Mouse (Mus musculus) lung, adult 2 months (tissue): ENCODE results near the gene Lgmn. TPM values are rescaled to one million over a fixed set of nuclear protein-coding genes. Genes with fewer than 3 reads are reported as not detected.

Experiments used
- DNase-seq: peaks from one replicate; pipeline ENCODE4 v3.0.0; 2022
- H3K4me1 ChIP-seq: fragments of 200-500 bp; 2 replicates; pipeline ENCODE4 v1.6.1; 2011; ENCODE audit warnings: low read length; ENCODE audit not compliant: control insufficient read depth, insufficient read depth
- H3K4me3 ChIP-seq: fragments of 200-500 bp; replicated peaks from 2 replicates; pipeline ENCODE3; 2011; ENCODE audit warnings: low read depth, mild to moderate bottlenecking, control low read depth, low read length; ENCODE audit errors: extremely low read depth
- CTCF ChIP-seq: fragments of 200-500 bp; IDR thresholded peaks from 2 replicates; pipeline ENCODE4 v1.5.1; 2011; ENCODE audit warnings: mild to moderate bottlenecking, low read length, control low read depth; ENCODE audit not compliant: insufficient read depth
- POLR2A ChIP-seq: fragments of 200-500 bp; IDR thresholded peaks from 2 replicates; pipeline ENCODE4 v1.6.1; 2011; ENCODE audit warnings: low read depth, mild to moderate bottlenecking, control low read depth, low read length, borderline replicate concordance; ENCODE audit errors: extremely low read depth
- WGBS: fragments of 180-500 bp; shearing (Covaris S2); methylation state at CpG from one replicate; pipeline ENCODE4 v1.1.7; 2018; 5-methylcytosine and 5-hydroxymethylcytosine counted together
- polyA plus RNA-seq: library from polyadenylated mRNA; depleted of rRNA; stranded (reverse); fragments of >200 nt; gene quantifications from 2 replicates; pipeline ENCODE4 v1.2.3, GENCODE M21; 2012

Lgmn gene
- polyA plus RNA-seq, 1 experiment = 153 TPM

- no peak for DNase-seq
- WGBS = under 1% methylated on average over 20 of the region's 20 CpGs
- no peak for TF ChIP-seq CTCF
- TF ChIP-seq POLR2A = no peak
- Histone ChIP-seq H3K4me1 (peaks cover 15% of the 10 kb centered on the region), H3K4me3 (peak overlapping the region; percentile 73)
Observed at GRCm38 (mm10) chr12:102438983-102439631, 506 bp downstream of the Lgmn start.

GRCm38 (mm10) chr12:102437952-102438351, 1.7 kb downstream of the Lgmn start:
- Histone ChIP-seq H3K4me1 (peaks cover 15% of the 10 kb centered on the region), H3K4me3 (peak overlapping the region; percentile 7)
- 46% methylated on average over 5 of the region's 5 CpGs for WGBS
- TF ChIP-seq POLR2A = no peak
- no peak for TF ChIP-seq CTCF
- DNase-seq = no peak

- DNase-seq = no peak
- Histone ChIP-seq H3K4me3 (no peak overlapping the region), H3K4me1 (peaks cover 15% of the 10 kb centered on the region)
- 39% methylated on average over 10 of the region's 10 CpGs for WGBS
- TF ChIP-seq POLR2A (no peak), CTCF (no peak)
Observed at GRCm38 (mm10) chr12:102436939-102437526, 2.6 kb downstream of the Lgmn start.

- Histone ChIP-seq H3K4me1 (peaks cover 15% of the 10 kb centered on the region), H3K4me3 (no peak overlapping the region)
- WGBS = 81% methylated on average over 4 of the region's 4 CpGs
- no peak for DNase-seq
- TF ChIP-seq POLR2A = no peak
- TF ChIP-seq CTCF = no peak
Observed at GRCm38 (mm10) chr12:102434107-102434506, 5.5 kb downstream of the Lgmn start.

GRCm38 (mm10) chr12:102432238-102432637, 7.4 kb downstream of the Lgmn start:
- WGBS = 61% methylated on average over 12 of the region's 12 CpGs
- Histone ChIP-seq H3K4me1 (peaks cover 4% of the 10 kb centered on the region), H3K4me3 (no peak overlapping the region)
- TF ChIP-seq CTCF = no peak
- TF ChIP-seq POLR2A = no peak
- no peak for DNase-seq

GRCm38 (mm10) chr12:102430228-102430627, 9.4 kb downstream of the Lgmn start:
- WGBS = 84% methylated on average over 4 of the region's 4 CpGs
- no peak overlapping the region for H3K4me3 ChIP-seq
- no peak for DNase-seq
- H3K4me1 ChIP-seq = no peaks in the 10 kb centered on the region; the same call in 1 of the 2 replicates
- TF ChIP-seq POLR2A (no peak), CTCF (no peak)

GRCm38 (mm10) chr12:102429656-102430055, 10.0 kb downstream of the Lgmn start:
- 90% methylated on average over 5 of the region's 5 CpGs for WGBS
- no peak for TF ChIP-seq POLR2A
- no peak for TF ChIP-seq CTCF
- no peak overlapping the region for H3K4me3 ChIP-seq
- DNase-seq = no peak
- peaks cover 3% of the 10 kb centered on the region; the same call in 1 of the 2 replicates for H3K4me1 ChIP-seq

- peaks cover 6% of the 10 kb centered on the region for H3K4me1 ChIP-seq
- DNase-seq = no peak
- TF ChIP-seq CTCF (no peak), POLR2A (no peak)
- WGBS = 75% methylated on average over 7 of the region's 7 CpGs
- no peak overlapping the region for H3K4me3 ChIP-seq
Observed at GRCm38 (mm10) chr12:102426285-102426684, 13.3 kb downstream of the Lgmn start.

- H3K4me3 ChIP-seq = no peak overlapping the region
- no peak for TF ChIP-seq POLR2A
- no peak for TF ChIP-seq CTCF
- DNase-seq = no peak
- 50% methylated on average over 4 of the region's 4 CpGs for WGBS
- H3K4me1 ChIP-seq = peaks cover 11% of the 10 kb centered on the region
Observed at GRCm38 (mm10) chr12:102425048-102425578, 14.5 kb downstream of the Lgmn start.

- DNase-seq = no peak
- Histone ChIP-seq H3K4me1 (peaks cover 14% of the 10 kb centered on the region), H3K4me3 (no peak overlapping the region)
- TF ChIP-seq POLR2A = no peak
- TF ChIP-seq CTCF = no peak
- 43% methylated on average over 2 of the region's 2 CpGs for WGBS
Observed at GRCm38 (mm10) chr12:102424456-102424855, 15.2 kb downstream of the Lgmn start.
